Mouse (Mus musculus) layer of hippocampus, postnatal 36 days (tissue): ENCODE data around the gene Katna1. TPM values are rescaled to one million over a fixed set of nuclear protein-coding genes. Genes with fewer than 3 reads are reported as not detected.

Experiments
- DNase-seq, 2 experiments: peaks; one replicate each; pipeline ENCODE4 v3.0.0; 2022
- total RNA-seq, 2 experiments: library from RNA; stranded (reverse); gene quantifications; 2 replicates each; pipeline ENCODE4 v1.2.3; 2021

Gene Katna1
- total RNA-seq, 2 experiments from 2014 or later: 15.0 to 19.1 TPM

- no peak for DNase-seq
Observed at GRCm38 (mm10) chr10:7779751-7780237, 54.0 kb downstream of the Katna1 start.

DNA sequence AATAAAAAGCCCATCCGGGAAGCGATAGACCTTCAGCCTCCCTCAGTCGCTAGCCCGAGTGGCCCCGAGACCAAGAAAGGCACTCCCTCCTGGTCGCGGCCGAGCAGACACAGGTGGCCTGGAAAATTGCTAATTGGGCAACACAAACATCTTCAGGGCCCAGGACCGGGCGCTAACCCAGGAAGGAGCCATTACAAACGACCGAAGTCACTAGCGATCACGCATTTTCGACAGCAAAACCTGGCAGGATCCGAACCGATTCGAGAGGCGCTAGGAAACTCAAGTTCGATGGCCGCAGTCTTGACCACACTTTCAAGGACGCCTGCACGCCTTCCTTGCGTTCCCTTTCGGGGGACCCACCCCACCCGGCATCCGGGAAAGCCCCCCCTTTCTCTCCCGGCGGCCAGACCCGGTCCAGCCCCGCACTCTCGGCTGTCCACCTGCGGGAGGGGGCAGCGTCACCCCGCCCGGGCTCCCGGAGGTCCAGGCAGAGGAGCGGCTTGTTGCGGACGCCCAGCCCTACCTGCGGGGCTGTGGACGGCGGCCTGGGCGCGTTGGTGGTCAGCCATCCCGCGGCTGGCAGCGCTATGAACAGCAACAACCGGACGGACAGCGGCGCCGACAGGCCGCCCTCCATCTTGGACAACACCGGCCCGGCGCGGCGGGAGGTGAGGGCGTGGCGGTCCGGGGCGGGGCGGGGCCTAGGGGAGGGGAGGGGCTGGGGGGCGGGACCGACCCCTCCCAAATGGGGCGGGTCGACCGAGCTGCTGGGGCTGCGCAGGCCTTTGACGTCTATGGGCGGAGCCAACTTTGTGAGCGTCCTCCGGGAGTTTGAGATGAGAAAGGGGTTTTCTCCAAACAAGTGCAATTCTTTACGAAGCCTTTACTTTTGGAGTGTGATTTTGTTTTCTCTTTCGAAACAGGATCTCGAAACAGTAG lies 54.7 kb downstream of the Katna1 start:
- DNase-seq: peak; percentile 76 to 79

DNA sequence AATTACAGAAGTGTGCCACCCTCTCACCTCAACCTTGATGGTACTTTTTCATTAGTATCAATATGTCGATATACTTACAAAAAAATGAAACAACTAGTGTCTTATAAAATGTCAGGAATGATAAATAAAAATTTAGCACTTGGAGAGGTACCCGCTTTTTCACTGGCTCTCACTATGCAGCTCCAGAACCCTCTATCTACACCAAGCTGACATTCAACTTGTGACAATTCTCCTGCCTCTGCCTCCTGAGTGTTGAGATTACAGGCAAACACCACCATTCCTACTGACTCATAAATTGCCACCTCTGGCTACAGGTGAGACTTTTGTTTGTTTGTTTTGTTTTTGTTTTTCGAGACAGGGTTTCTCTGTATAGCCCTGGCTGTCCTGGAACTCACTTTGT lies 55.4 kb downstream of the Katna1 start:
- no peak for DNase-seq

DNA sequence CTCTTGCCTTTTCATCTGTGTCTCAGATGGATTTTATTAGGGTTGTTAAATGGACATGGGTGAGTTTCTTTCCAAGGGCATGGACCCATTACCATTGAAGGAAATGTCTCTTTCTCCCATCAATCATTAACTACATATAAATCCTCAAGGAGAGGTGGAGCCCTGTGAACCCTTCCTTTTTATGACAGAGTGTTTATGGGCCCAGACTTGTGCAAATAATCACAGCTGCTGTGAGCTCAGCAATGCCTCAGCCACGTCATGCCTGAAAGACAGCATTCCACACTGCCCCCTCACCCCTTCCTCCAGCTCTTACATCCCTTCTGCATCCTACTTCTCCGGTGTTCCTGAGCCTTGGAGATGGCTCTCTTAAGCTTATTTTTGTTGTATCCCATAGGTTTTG lies 61.5 kb downstream of the Katna1 start:
- no peak for DNase-seq

DNA sequence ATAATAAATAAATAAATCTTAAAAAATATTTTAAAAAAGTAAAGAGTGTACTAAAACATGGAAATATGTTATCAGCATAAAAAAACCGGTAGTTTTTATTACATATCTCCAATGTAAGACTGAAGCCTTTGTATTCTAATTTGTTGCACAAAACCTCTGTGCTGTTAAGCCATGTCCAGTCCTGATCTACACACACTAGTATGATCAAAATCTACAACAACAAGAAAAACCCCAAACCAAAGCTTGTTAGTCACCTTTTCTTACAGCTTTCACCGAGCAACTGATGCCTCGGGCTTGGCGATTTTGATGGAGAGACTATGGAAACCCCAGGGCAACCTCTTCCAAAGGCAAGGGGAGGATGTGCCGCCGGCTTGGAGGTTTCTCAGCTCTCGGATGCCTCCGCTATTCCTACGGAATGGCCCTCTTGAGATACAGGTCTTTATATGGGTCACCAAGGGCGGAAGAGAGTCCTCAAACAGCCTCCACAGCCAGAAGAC lies 66.5 kb downstream of the Katna1 start:
- DNase-seq: no peak

- peak; percentile 90 to 91 for DNase-seq
Observed at GRCm38 (mm10) chr10:7792751-7793385, 67.1 kb downstream of the Katna1 start, which contains the start of the genes Ginm1 and Ppil4. Ginm1 (minus strand) TSS chr10:7792824. Ppil4 (plus strand) TSS chr10:7792891.

DNA sequence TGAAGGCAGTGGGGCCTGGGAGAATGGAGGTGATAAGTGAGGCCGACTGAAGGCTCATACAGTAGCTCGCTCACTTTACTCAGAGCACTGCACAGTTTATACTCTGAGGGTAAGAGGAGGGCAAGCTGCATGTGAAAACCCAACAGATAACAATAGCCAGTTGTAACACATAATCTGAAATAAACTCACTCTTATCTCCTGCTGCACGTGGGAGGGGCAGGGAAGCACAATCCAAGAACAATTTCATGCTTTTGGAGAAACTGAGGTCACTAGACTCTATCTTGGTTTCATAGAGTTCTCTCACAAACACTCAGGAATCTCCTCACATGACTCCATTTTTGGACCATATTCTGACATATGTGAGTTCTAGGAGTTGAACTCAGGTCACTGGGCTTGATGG lies 75.5 kb downstream of the Katna1 start:
- DNase-seq: no peak

- no peak for DNase-seq
Observed at GRCm38 (mm10) chr10:7802519-7803140, 76.8 kb downstream of the Katna1 start.

DNA sequence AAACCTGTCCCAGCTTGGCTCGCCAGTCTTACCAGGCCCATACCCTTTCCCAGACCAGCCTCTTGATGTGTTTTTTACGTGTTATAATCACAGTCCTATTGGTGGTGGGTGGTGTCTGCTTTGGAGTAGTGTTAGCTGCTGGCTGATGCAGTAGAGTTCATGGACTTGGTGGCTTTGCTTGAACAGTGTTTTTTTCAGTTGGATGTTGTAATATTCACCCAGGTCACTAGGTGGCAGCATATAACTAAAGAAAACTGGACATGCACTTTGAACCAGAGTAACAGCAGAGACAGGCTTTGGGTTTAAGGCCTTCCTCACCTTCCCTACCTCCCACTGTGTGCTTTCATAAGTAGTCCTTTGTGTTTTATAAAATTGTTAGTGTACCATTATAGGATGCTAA lies 84.1 kb downstream of the Katna1 start:
- DNase-seq: peak in 1 of 2 experiments; percentile 19

Other genes starting within 250 kb of the Katna1 start
- 100 to 1,000 TPM; 195 to 210 TPM for gene Lrp11, start 136.2 kb upstream of the Katna1 start, total RNA-seq
- 1 to 10 TPM; 5.3 to 5.4 TPM for gene Nup43, start 58.5 kb upstream of the Katna1 start, total RNA-seq
- gene Pcmt1, start 44.9 kb upstream of the Katna1 start, total RNA-seq: 100 to 1,000 TPM; 159 to 166 TPM
- gene Lats1, start 44.8 kb upstream of the Katna1 start, total RNA-seq: 10 to 100 TPM; 33.5 to 38.6 TPM
- gene Ginm1, start 66.8 kb downstream of the Katna1 start, total RNA-seq: 10 to 100 TPM; 15.9 to 19.5 TPM
- gene Ppil4, start 66.9 kb downstream of the Katna1 start, total RNA-seq: 10 to 100 TPM; 34.9 to 37.9 TPM
- under 1 TPM; 0.13 to 0.17 TPM for gene Zc3h12d, start 106.5 kb downstream of the Katna1 start, total RNA-seq
- gene Tab2, start 230.2 kb downstream of the Katna1 start, total RNA-seq: 10 to 100 TPM; 58.5 to 60.6 TPM